17 mouse cellular contexts compared by ENCODE assay signal in genomic region chr5:17724031-17724430, GRCm38 (mm10).
A peak's percentile ranks its signal among the peaks of the same experiment; 100 is the strongest.
DNase-seq lines count a peak whose midpoint lies in the region; ATAC-seq and TF ChIP-seq lines count a peak whose summit lies in the region.
"Had no signal": no experiment of that assay in that cellular context is flagged by ENCODE, and none has a peak within 500 bp of the region (broad histone marks: within the 10 kb centered on the region; RNA-seq: fewer than 3 reads in every experiment).

No protein-coding gene starts in this region.

- H3K4me2 ChIP-seq in forebrain, embryonic 16.5 days (ENCODE audit: low read length) = no peak overlapping the region
- H3K4me2 ChIP-seq in hindbrain, postnatal 0 days (ENCODE audit: low read depth, low read length) = no peak overlapping the region
- H3K4me2 ChIP-seq in neural tube, embryonic 13.5 days = no peak overlapping the region
- H3K4me2 ChIP-seq: embryonic facial prominence, embryonic 12.5 days; liver, embryonic 13.5 days had no signal

- no peak overlapping the region; the same call in 1 of the 2 replicates for H3K27ac ChIP-seq in forebrain, embryonic 16.5 days (ENCODE audit: low read length)
- no peak overlapping the region for H3K27ac ChIP-seq in hindbrain, postnatal 0 days
- no peak overlapping the region for H3K27ac ChIP-seq in neural tube, embryonic 13.5 days (replicated peaks)
- H3K27ac ChIP-seq: embryonic facial prominence, embryonic 12.5 days; liver, embryonic 13.5 days had no signal

- TF ChIP-seq CTCF in hindbrain, postnatal 0 days (IDR thresholded peaks at IDR 0.05; ENCODE audit: low read depth) = no peak

- WGBS in forebrain, embryonic 16.5 days = 24% methylated on average over 2 of the region's 2 CpGs
- WGBS in hindbrain, postnatal 0 days = 43% methylated on average over 2 of the region's 2 CpGs
- 10% methylated on average over 2 of the region's 2 CpGs for WGBS in neural tube, embryonic 13.5 days

- peak; percentile 44; the same call in 1 of the 2 replicates for ATAC-seq in frontal cortex, adult (ENCODE audit: low TSS enrichment)
- ATAC-seq in forebrain, embryonic 16.5 days = peak; percentile 58; the same call in 1 of the 2 replicates
- 0 out of 2 replicates have a peak, but pooled peaks have one; percentile 27 for ATAC-seq in hindbrain, postnatal 0 days
- peak; percentile 87 for ATAC-seq in neural tube, embryonic 13.5 days (ENCODE audit: low read depth)
- ATAC-seq: lung, postnatal 0 days had no signal

- no peak for DNase-seq in frontal cortex, adult 2 months (ENCODE audit: extremely low spot score in 1 of 2, low spot score in 1 of 2)
- no peak for DNase-seq in hindbrain, postnatal 0 days (ENCODE audit: low spot score)
- DNase-seq in right cerebral cortex, adult 18-20 months = no peak
- DNase-seq in urinary bladder, adult 2 months (ENCODE audit: low spot score) = no peak
- no peak for DNase-seq in left cerebral cortex, adult 9 months (ENCODE audit: low spot score in 2 of 2)
- DNase-seq: cerebellum, postnatal 14 days; heart, postnatal 4 days; kidney, adult 11 months; kidney, postnatal 25 days; left cerebral cortex, postnatal 4 days; liver, embryonic 13.5 days; right cerebral cortex, postnatal 25 days had no signal

- H3K9ac ChIP-seq in forebrain, embryonic 16.5 days (replicated peaks; ENCODE audit: low read depth, low read length) = no peak overlapping the region
- no peak overlapping the region for H3K9ac ChIP-seq in hindbrain, postnatal 0 days (replicated peaks; ENCODE audit: low read length)
- H3K9ac ChIP-seq in neural tube, embryonic 13.5 days = no peak overlapping the region
- H3K9ac ChIP-seq: embryonic facial prominence, embryonic 12.5 days; liver, embryonic 13.5 days had no signal

- H3K27me3 ChIP-seq in forebrain, embryonic 16.5 days (replicated peaks; ENCODE audit: control insufficient read depth, insufficient read depth, low read length) = no peaks in the 10 kb centered on the region
- H3K27me3 ChIP-seq in hindbrain, postnatal 0 days (ENCODE audit: insufficient read depth, low read length) = no peaks in the 10 kb centered on the region
- no peaks in the 10 kb centered on the region for H3K27me3 ChIP-seq in neural tube, embryonic 13.5 days
- H3K27me3 ChIP-seq: embryonic facial prominence, embryonic 12.5 days; liver, embryonic 13.5 days had no signal

- H3K36me3 ChIP-seq in forebrain, embryonic 16.5 days (ENCODE audit: control insufficient read depth, insufficient read depth) = no peaks in the 10 kb centered on the region
- no peaks in the 10 kb centered on the region for H3K36me3 ChIP-seq in hindbrain, postnatal 0 days (ENCODE audit: insufficient read depth, low read length)
- H3K36me3 ChIP-seq in neural tube, embryonic 13.5 days = no peaks in the 10 kb centered on the region
- H3K36me3 ChIP-seq: liver, embryonic 13.5 days had no signal

- H3K9me3 ChIP-seq in forebrain, embryonic 16.5 days (ENCODE audit: control insufficient read depth, low read length) = peaks cover 2% of the 10 kb centered on the region; the same call in 1 of the 2 replicates
- H3K9me3 ChIP-seq in hindbrain, postnatal 0 days (ENCODE audit: low read length) = peaks cover 4% of the 10 kb centered on the region; the same call in 1 of the 2 replicates
- no peaks in the 10 kb centered on the region for H3K9me3 ChIP-seq in neural tube, embryonic 13.5 days
- H3K9me3 ChIP-seq: embryonic facial prominence, embryonic 12.5 days; liver, embryonic 13.5 days had no signal

- H3K4me3 ChIP-seq in forebrain, embryonic 16.5 days (replicated peaks; ENCODE audit: low read length) = no peak overlapping the region
- no peak overlapping the region for H3K4me3 ChIP-seq in hindbrain, postnatal 0 days (ENCODE audit: low read length)
- H3K4me3 ChIP-seq in neural tube, embryonic 13.5 days = no peak overlapping the region
- H3K4me3 ChIP-seq: embryonic facial prominence, embryonic 12.5 days; liver, embryonic 13.5 days had no signal

- peaks cover 2% of the 10 kb centered on the region; the same call in 1 of the 2 replicates for H3K4me1 ChIP-seq in forebrain, embryonic 16.5 days (replicated peaks; ENCODE audit: control insufficient read depth, insufficient read depth, low read length)
- H3K4me1 ChIP-seq in hindbrain, postnatal 0 days (ENCODE audit: insufficient read depth, low read length) = no peaks in the 10 kb centered on the region
- H3K4me1 ChIP-seq in neural tube, embryonic 13.5 days (replicated peaks) = peaks cover 6% of the 10 kb centered on the region; the same call in 1 of the 2 replicates
- H3K4me1 ChIP-seq: embryonic facial prominence, embryonic 12.5 days; liver, embryonic 13.5 days had no signal

Comparison
In these comparisons a context has a peak if more than half of its experiments do, and no peak if none do; other contexts are left out.
1. ATAC-seq: peak in every context shown above with its lines; median percentile 87 in neural tube, embryonic 13.5 days; 58 in forebrain, embryonic 16.5 days; 44 in frontal cortex, adult; 27 in hindbrain, postnatal 0 days.